ENCODE assay signal across 13 mouse cellular contexts in genomic region chr3:108467760-108468159, GRCm38 (mm10). TPM values are rescaled to one million over a fixed set of nuclear protein-coding genes. Genes with fewer than 3 reads are reported as not detected.
DNase-seq lines count a peak whose midpoint lies in the region; ATAC-seq and TF ChIP-seq lines count a peak whose summit lies in the region.
"Had no signal": no experiment of that assay in that cellular context is flagged by ENCODE, and none has a peak within 500 bp of the region (broad histone marks: within the 10 kb centered on the region; RNA-seq: fewer than 3 reads in every experiment).

No protein-coding gene starts in this region.

- no peaks in the 10 kb centered on the region for H3K4me1 ChIP-seq in lung, embryonic 14.5 days (ENCODE audit: insufficient read depth)
- H3K4me1 ChIP-seq in lung, adult 2 months (ENCODE audit: control insufficient read depth, insufficient read depth, low read length), result no peaks in the 10 kb centered on the region
- H3K4me1 ChIP-seq in hindbrain, embryonic 13.5 days (replicated peaks), result no peaks in the 10 kb centered on the region
- H3K4me1 ChIP-seq in neural tube, embryonic 11.5 days (ENCODE audit: control insufficient read depth, insufficient read depth, low read length), result no peaks in the 10 kb centered on the region; the same call in 1 of the 2 replicates
- H3K4me1 ChIP-seq: hindbrain, embryonic 15.5 days; midbrain, embryonic 12.5 days; stomach, embryonic 15.5 days had no signal

- H3K27ac ChIP-seq in lung, embryonic 14.5 days (ENCODE audit: low read depth), result no peak overlapping the region
- no peak overlapping the region for H3K27ac ChIP-seq in hindbrain, embryonic 13.5 days
- no peak overlapping the region for H3K27ac ChIP-seq in neural tube, embryonic 11.5 days (ENCODE audit: low read depth, low read length)
- H3K27ac ChIP-seq: hindbrain, embryonic 15.5 days; midbrain, embryonic 12.5 days; stomach, embryonic 15.5 days had no signal

- WGBS in lung, embryonic 14.5 days, result 37% methylated on average over 8 of the region's 8 CpGs
- 37% methylated on average over 8 of the region's 8 CpGs for WGBS in lung, adult 2 months
- 59% methylated on average over 8 of the region's 8 CpGs for WGBS in hindbrain, embryonic 13.5 days
- WGBS in neural tube, embryonic 11.5 days, result 60% methylated on average over 8 of the region's 8 CpGs

- H3K27me3 ChIP-seq in lung, embryonic 14.5 days (ENCODE audit: insufficient read depth, low read length), result no peaks in the 10 kb centered on the region
- no peaks in the 10 kb centered on the region for H3K27me3 ChIP-seq in hindbrain, embryonic 13.5 days
- no peaks in the 10 kb centered on the region for H3K27me3 ChIP-seq in neural tube, embryonic 11.5 days (ENCODE audit: control insufficient read depth, insufficient read depth, low read length)
- H3K27me3 ChIP-seq: hindbrain, embryonic 15.5 days; midbrain, embryonic 12.5 days; stomach, embryonic 15.5 days had no signal

- peak; percentile 35 for DNase-seq in adrenal gland, postnatal 10 days
- no peak for DNase-seq in adrenal gland, adult 18-20 months (ENCODE audit: low spot score in 2 of 2)
- DNase-seq in lung, embryonic 14.5 days, result peak; percentile 46
- no peak for DNase-seq in lung, adult 2 months
- DNase-seq in neural tube, embryonic 11.5 days (ENCODE audit: low spot score), result peak; percentile 49
- no peak for DNase-seq in layer of hippocampus, adult 9-11 months
- no peak for DNase-seq in MN1 (ENCODE audit: low spot score)
- DNase-seq: cerebellum, postnatal 14 days had no signal

- H3K4me3 ChIP-seq in lung, embryonic 14.5 days (ENCODE audit: low read depth, low read length), result no peak overlapping the region
- H3K4me3 ChIP-seq in lung, adult 2 months (replicated peaks; ENCODE audit: extremely low read depth, low read depth, low read length), result no peak overlapping the region
- no peak overlapping the region for H3K4me3 ChIP-seq in hindbrain, embryonic 13.5 days
- H3K4me3 ChIP-seq in neural tube, embryonic 11.5 days (ENCODE audit: low read depth, low read length), result no peak overlapping the region
- H3K4me3 ChIP-seq: hindbrain, embryonic 15.5 days; midbrain, embryonic 12.5 days; stomach, embryonic 15.5 days had no signal

- no peak overlapping the region for H3K4me2 ChIP-seq in lung, embryonic 14.5 days
- H3K4me2 ChIP-seq in hindbrain, embryonic 13.5 days, result no peak overlapping the region
- no peak overlapping the region for H3K4me2 ChIP-seq in neural tube, embryonic 11.5 days (ENCODE audit: low read depth)
- H3K4me2 ChIP-seq: hindbrain, embryonic 15.5 days; midbrain, embryonic 12.5 days; stomach, embryonic 15.5 days had no signal

- no peaks in the 10 kb centered on the region for H3K9me3 ChIP-seq in lung, embryonic 14.5 days (ENCODE audit: low read depth, low read length)
- H3K9me3 ChIP-seq in hindbrain, embryonic 13.5 days, result no peaks in the 10 kb centered on the region
- H3K9me3 ChIP-seq in neural tube, embryonic 11.5 days (ENCODE audit: control insufficient read depth, low read length), result no peaks in the 10 kb centered on the region
- H3K9me3 ChIP-seq: hindbrain, embryonic 15.5 days; midbrain, embryonic 12.5 days; stomach, embryonic 15.5 days had no signal

- no peaks in the 10 kb centered on the region for H3K36me3 ChIP-seq in lung, embryonic 14.5 days (ENCODE audit: insufficient read depth)
- H3K36me3 ChIP-seq in hindbrain, embryonic 13.5 days, result peaks cover 3% of the 10 kb centered on the region; the same call in 1 of the 2 replicates
- no peaks in the 10 kb centered on the region for H3K36me3 ChIP-seq in neural tube, embryonic 11.5 days (ENCODE audit: control insufficient read depth, insufficient read depth, low read length)
- H3K36me3 ChIP-seq: hindbrain, embryonic 15.5 days; midbrain, embryonic 12.5 days; stomach, embryonic 15.5 days had no signal

- no peak for TF ChIP-seq POLR2A in lung, adult 2 months (IDR thresholded peaks at IDR 0.05; ENCODE audit: borderline replicate concordance, extremely low read depth, low read depth, low read length)

- H3K9ac ChIP-seq in lung, embryonic 14.5 days, result no peak overlapping the region
- no peak overlapping the region for H3K9ac ChIP-seq in hindbrain, embryonic 13.5 days
- no peak overlapping the region for H3K9ac ChIP-seq in neural tube, embryonic 11.5 days (ENCODE audit: low read length)
- H3K9ac ChIP-seq: hindbrain, embryonic 15.5 days; midbrain, embryonic 12.5 days; stomach, embryonic 15.5 days had no signal

- TF ChIP-seq CTCF in lung, embryonic 14.5 days (IDR thresholded peaks at IDR 0.05; ENCODE audit: low read depth), result no peak
- no peak for TF ChIP-seq CTCF in lung, adult 2 months (IDR thresholded peaks at IDR 0.05; ENCODE audit: insufficient read depth, low read length)

- ATAC-seq in lung, embryonic 14.5 days (ENCODE audit: insufficient read depth), result no peak
- ATAC-seq in hindbrain, embryonic 13.5 days (ENCODE audit: low FRiP score), result 0 out of 2 replicates have a peak, but pooled peaks have one; percentile 21
- no peak for ATAC-seq in neural tube, embryonic 11.5 days (ENCODE audit: insufficient read depth, low FRiP score, low TSS enrichment)

RNA-seq across cellular contexts. Expression of gene Sars, which starts 22.8 kb away (rescaled TPM):
- 100 to 1,000 TPM; 146 to 152 TPM for total RNA-seq in adrenal gland, postnatal 10 days (2021)
- 100 to 1,000 TPM; 168 to 202 TPM for total RNA-seq in adrenal gland, adult 18-20 months (2021)
- polyA plus RNA-seq in lung, embryonic 14.5 days (2014; fragmentation: Nextera tagmentation; extraction: Ambion mirVana), result 118 and 119 TPM in 2 replicates
- polyA plus RNA-seq in lung, adult 2 months (2012; rRNA removed), result 29.4 and 48.0 TPM in 2 replicates
- 220 and 230 TPM in 2 replicates for polyA plus RNA-seq in hindbrain, embryonic 13.5 days (2015; fragmentation: Nextera tagmentation; extraction: Ambion mirVana)
- 214 and 216 TPM in 2 replicates for polyA plus RNA-seq in neural tube, embryonic 11.5 days (2014; fragmentation: Nextera tagmentation; extraction: Ambion mirVana)

RNA-seq across cellular contexts. Expression of gene Celsr2, which starts 52.4 kb away (rescaled TPM):
- 10 to 100 TPM; 11.1 to 12.1 TPM for total RNA-seq in adrenal gland, postnatal 10 days (2021)
- total RNA-seq in adrenal gland, adult 18-20 months (2021), result 1 to 10 TPM; 4.4 to 7.0 TPM
- polyA plus RNA-seq in lung, embryonic 14.5 days (2014; fragmentation: Nextera tagmentation; extraction: Ambion mirVana), result 8.3 and 9.4 TPM in 2 replicates
- polyA plus RNA-seq in lung, adult 2 months (2012; rRNA removed), result 22.7 and 26.7 TPM in 2 replicates
- 50.5 and 58.0 TPM in 2 replicates for polyA plus RNA-seq in hindbrain, embryonic 13.5 days (2015; fragmentation: Nextera tagmentation; extraction: Ambion mirVana)
- 65.2 and 65.5 TPM in 2 replicates for polyA plus RNA-seq in neural tube, embryonic 11.5 days (2014; fragmentation: Nextera tagmentation; extraction: Ambion mirVana)
- polyA plus RNA-seq: C2C12 had no signal

Comparison
In these comparisons a context has a peak if more than half of its experiments do, and no peak if none do; other contexts are left out.
1. DNase-seq: peak in adrenal gland, postnatal 10 days (single experiment), lung, embryonic 14.5 days (single experiment) and neural tube, embryonic 11.5 days (single experiment); none in adrenal gland, adult 18-20 months (0 of 2), lung, adult 2 months (single experiment), layer of hippocampus, adult 9-11 months (single experiment) and MN1 (single experiment).